Mouse (Mus musculus): Measurements from ENCODE around the gene Srrm1.

The Srrm1 gene

DNA sequence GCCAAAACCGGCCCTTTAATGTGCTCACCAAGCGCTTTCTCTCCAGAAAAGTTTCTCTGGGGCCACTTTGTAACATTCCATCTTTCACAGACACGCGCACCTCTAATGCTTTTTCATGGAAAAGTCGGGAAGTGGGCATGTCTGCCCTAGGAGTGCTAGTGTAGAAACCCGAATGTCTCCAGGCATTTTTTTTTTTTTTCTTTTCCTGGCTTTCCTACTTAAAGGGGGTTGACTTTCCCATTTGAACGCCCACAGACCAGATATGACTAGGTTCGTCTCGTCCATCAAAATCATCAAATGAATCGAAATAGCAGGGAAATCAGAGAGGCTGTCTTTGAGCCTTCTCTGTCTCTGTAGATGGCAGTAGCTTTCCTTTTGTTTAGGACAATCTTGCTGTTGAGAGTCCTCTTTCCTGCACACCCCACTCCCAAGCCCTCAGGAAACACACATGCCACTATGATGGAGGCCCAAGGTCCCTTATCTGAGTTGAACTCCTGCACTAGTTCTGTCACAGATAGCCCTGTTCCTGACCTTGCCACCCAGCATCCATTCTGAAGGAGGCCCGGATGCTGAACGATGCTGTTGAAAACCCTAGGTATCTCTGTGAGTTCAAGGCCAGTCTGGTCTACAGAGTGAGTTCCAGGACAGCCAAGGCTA, 801 bp upstream of the Srrm1 start:
- no peak for DNase-seq (ENCODE audit: low spot score in 2 of 2)

DNA sequence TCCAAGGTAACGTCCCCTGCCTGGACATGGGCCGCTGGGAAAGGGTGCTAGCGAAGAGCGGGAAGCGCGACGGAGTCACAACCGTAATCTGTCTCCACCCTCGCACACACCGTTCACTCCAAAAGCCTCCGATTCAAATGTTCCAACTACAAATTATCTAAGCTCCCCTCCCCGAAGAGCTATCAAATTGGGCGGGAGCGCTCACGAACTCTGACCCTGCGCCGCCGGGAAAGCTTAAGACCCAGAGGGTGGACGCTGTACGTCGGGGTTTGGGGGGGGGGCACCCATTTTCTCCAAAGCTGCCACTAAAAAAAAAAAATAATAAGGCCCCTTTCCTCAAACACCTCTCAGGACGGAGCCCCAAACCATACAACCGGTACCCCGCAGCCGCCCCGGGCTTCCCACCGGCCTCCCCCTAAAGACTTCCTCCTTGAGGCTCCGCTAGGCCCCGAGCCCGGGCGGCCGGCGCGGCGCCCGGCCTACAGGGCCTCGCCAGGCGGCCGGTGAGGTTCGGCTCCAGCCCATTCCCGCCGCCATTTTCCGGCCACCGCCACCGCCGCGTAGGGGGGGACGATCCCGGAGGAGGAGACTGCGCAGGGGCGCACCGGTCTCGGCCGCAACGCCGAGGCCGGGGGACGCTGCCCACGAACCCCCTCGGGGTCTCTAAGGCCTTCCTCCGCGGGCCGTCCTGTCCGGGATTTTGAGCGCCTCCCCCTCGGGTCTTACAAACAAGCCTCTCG, 625 bp downstream of the Srrm1 start:
- no peak for DNase-seq (ENCODE audit: low spot score in 2 of 2)

DNA sequence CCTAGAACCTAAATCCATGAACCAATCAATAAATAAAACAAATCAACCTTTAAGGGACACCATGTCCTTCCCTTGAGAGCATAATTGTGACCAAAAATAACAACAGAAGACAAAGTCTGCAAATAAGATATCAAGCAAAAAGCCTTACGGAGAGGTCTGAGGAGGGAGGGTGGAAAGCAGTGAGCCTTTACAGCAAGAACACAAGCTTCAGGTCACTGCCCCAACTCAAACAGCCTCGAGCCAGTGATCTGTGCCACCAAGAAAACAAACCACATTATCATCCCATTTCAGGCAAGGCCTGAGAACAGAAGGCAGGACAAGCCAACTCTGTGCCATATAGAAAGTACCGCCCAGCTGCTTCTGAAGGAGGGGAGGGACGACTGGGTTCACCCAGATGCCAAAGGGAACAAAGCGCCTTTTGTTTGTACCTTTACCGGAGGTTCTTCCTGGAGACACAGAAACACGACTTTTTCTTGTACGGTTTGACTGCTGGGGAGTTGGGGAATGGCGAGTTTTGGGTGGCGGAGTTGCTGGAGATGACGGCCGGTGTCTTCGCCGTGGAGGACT, 15.7 kb downstream of the Srrm1 start:
- no peak for DNase-seq (ENCODE audit: low spot score in 2 of 2)

DNA sequence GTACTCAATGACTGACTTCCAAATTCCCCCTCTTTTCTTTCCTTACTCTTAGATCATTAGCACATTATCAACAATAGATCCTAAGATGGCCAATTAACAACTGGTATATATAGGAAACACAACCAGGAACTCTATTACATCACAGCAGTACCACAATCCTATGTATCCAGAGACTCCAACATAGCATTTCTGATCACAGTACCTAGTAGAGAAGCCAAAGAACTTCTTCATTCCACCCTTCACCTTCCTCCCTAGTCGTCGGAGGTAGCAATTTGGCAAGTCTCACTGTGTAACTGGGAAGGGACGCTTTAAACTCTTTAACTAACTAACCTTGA, 17.1 kb downstream of the Srrm1 start:
- no peak for DNase-seq (ENCODE audit: low spot score in 2 of 2)

DNA sequence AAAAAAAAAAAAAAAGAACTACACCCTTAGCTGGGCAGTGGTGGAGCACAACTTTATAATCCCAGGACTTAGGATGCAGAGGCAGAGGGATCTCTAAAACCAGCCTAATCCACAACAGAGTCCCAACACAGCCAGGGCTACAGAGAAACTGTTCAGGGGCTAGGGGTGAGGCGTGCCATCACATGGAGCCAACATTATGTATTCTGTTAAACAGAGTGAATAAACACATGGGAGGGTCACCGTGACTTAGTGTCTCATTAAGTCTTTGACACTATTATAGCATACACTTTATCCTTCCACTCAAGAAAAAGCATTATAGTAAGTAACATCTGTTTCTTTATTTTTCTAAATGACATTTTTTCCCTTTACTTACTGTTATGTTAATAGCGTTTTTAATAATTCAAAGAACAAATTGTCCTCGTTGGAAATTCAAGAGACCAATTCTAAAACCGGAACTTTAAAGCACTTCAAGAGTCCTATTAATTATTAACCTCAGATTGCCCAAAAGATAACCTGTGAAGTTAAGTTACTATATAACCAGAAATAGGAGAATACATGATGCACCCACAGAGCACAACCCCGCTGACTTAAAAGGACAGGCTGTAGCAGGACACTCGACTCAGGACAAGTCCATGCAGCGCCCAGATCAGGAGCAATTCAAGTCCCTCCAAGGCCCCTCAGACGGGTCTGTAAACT, 17.6 kb downstream of the Srrm1 start:
- DNase-seq (ENCODE audit: low spot score in 2 of 2) = no peak

DNA sequence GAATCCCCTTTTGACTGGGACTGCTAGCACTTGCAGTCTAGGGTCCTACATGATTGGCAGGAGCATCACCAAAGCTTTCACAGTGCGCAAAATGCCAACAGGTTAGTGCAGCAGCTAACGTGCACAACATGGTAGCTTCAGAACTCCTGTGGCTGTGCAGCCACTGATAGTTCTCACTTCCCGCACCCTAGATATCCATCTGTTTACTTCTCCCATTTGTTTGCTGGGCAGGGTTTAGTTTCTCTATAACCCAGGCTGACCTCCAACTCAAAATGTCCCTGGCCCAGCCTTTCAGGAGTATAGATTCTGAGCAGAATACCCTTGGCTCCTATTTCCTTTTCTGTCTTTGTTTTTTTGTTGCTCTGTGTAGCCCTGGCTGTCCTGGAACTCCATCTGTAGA, 26.7 kb downstream of the Srrm1 start:
- no peak for DNase-seq (ENCODE audit: low spot score in 2 of 2)

DNA sequence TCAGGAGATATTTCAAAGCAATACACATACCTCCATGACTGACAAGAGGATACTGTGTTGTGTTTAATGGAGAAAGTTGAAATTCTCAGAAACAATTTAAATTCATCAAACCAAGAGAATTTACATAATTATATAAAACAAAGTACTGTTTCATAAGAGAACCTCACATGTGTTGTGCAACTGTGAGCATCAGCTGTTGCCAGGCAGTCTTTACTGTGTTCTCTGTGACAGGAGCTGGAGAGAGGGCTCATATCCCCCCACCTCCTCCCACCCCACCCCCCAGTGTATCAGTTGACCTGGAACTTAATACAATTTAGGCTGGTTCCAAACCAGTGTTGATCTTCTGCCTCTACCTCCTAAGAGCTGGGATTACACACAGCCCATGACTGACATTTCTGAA, 27.1 kb downstream of the Srrm1 start:
- DNase-seq (ENCODE audit: low spot score in 2 of 2) = no peak

DNA sequence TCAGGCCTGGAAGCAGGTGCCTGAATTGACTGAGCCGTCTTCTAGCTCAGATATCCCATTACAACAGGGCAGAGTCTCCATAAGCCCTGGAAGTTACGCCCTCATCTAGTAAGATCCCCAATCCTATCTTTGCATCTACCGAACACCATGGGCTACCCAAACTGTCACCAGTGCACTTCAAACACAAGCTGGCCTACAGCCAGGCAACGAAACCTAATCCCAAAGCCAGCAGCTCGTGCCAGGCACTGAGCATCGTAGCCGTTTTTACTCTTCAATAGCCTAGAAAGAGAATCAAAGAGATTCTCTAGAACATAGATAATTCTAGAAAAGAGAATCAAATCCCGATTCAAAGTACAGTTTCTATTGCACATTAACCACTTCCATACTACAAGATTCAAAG, 30.1 kb downstream of the Srrm1 start:
- DNase-seq (ENCODE audit: low spot score in 2 of 2) = no peak

DNA sequence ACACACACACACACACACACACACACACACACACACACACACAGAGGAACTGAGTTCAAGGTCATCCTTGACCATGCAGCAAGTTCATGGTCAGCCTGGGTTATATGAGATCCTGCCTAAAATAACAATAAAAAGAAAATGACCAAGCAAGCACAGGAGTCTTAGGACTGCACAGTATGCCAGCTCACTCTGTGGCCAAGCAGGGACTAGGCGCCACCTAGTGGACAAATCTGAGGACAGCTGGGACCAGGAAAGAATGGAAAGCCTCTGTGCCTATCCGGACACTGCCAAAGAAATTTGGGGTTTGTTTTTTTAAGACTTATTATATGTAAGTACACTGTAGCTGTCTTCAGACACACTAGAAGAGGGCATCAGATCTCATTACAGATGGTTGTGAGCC, 35.2 kb downstream of the Srrm1 start:
- DNase-seq (ENCODE audit: low spot score in 2 of 2) = peak; percentile 53 to 73

DNA sequence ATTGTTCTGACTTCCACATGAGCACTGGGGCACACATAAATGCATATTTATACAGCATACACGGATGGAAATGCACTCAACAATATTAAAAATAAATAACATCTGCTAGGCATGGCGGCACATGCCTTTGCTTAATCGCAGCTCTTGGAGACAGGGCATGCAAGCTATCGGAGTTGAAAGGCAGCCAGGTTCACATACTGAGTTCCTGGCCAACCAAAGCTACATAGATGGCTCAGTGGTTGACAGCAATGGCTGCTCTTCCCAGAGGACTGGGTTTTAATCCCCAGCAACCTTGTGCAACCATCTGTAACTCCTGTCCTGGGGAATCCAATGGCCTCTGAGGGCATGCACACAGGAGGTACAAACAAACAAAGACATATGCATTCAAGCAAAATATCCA, 35.6 kb downstream of the Srrm1 start:
- no peak for DNase-seq (ENCODE audit: low spot score in 2 of 2)

DNA sequence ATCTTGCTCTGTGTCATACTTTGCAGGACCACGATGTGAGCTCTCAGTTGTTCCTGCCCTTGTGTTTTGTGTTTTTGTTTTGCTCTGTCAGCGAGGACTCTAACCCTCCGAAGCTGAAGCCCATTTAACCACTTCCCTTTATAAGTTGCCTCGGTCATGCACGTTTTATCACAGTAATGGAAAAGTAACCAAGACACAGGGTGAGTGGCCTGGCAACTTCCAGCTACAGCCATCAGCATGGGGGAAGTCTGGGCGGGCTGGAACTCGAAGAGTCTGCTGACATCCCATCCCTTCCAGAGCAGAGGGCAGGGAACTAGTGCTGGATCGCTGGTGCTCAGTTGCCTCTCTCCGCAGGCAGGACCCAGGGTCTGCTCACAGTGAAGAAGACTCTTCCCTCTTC, 37.8 kb downstream of the Srrm1 start:
- no peak for DNase-seq (ENCODE audit: low spot score in 2 of 2)

DNA sequence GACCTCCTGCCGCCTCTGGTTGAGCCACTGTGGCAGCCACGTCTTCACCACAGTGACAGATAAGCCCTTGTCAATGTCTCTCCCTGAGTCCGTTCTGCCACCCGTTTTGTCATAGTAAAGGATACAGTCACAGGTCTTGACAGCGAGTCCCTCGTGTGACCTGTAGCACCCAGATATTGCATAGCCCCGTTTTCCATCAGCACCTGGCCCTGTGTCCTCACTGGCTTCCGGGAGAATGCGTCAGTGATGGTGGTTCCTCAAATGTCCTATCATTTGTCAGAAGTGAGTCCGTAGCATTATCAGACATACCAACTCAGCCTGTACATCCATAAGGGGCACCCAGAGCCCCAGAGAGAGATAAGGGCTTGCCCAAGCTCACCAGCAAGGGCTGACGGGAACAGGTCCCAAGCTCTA, 38.7 kb downstream of the Srrm1 start:
- DNase-seq (ENCODE audit: low spot score in 2 of 2) = no peak

DNA sequence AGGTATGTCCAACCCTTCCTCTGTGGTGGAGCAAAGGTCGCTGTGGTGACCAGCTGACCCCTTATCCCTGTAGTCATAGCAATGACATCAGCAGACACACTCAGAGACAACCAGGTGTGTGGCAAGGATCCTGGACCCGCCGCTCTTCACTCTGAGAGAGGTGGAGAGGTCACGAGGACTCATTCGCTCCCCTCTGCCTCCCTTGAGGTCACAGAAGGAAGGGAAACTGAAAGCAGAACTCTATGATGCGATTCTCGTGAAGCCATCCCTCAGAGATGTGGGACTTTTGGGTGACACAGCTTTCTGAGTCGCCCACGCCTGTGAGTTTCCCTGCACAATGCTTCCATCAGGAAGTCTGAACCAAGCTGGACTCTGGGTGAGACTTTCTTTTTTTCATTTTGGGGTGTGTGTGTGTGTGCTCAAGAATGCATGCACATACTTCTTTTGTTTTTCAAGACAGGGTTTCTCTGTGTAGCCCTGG, 39.3 kb downstream of the Srrm1 start:
- no peak for DNase-seq (ENCODE audit: low spot score in 2 of 2)

DNA sequence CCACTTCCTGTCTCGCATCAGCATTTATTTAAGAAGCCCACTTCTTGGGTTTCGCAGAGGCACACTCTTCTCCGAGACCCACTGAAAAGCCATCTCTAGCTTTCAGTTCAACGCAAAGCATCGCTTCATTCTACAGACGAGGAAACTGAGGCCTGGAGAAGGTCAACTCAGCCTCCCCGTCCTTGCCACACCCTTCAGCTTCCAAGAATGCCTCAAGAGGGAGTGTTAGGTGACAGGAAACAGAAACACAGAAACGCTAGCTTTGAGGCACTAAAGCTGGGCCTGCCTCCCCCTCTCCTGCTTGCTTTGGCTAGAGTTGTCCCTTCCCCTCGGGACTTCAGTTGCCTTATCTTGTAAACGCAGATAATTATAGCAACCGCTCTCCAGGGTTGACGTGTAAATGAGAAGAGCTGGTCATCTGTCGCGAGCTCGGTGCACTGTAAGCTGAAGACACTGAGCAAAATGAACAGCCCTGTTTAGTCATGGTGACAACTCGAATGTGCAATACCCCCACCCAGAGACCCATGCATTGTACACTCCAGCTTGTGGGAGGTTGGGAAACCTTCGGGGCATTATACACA, 39.9 kb downstream of the Srrm1 start:
- no peak for DNase-seq (ENCODE audit: low spot score in 2 of 2)

DNA sequence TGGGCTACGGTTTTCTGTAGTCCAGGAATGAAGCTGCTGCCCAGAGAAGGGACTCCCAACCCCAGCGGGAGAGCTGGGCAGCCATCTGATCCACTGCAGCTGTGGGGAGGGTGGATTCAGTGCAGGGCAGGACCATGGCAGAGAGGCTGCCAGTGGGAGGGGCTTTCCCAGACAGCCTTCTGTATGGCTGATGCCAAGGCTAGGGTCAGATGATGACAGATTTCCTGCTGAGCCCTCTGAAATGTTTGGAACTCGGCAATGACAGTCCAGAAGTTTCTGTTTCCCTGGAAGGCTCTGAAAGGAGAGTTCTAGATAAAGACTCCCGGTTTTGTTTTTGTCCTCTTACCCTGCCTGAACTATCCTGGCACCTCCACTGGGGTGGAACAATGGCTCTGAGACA, 40.4 kb downstream of the Srrm1 start:
- peak in 1 of 2 experiments; percentile 45 for DNase-seq (ENCODE audit: low spot score in 2 of 2)

DNA sequence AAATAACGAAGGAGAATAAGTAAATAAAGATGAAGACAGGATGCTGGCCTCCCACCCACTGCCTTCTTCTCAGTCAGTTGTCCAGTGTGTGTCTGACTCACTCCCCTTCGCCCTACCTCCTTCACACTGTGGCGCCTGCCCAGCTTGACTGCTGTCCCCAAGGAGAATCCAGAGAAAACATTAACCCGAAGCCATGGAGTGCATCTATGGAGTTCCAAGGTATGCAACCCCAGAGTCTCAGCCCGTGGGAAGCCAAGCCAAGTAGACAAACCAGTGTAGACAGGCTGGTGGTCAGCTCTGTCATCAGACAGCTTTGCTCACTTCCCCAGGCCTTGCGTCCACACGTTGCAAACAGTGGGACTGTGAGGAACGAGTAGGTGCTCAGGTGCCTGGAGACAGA, 42.8 kb downstream of the Srrm1 start:
- DNase-seq (ENCODE audit: low spot score in 2 of 2) = no peak

DNA sequence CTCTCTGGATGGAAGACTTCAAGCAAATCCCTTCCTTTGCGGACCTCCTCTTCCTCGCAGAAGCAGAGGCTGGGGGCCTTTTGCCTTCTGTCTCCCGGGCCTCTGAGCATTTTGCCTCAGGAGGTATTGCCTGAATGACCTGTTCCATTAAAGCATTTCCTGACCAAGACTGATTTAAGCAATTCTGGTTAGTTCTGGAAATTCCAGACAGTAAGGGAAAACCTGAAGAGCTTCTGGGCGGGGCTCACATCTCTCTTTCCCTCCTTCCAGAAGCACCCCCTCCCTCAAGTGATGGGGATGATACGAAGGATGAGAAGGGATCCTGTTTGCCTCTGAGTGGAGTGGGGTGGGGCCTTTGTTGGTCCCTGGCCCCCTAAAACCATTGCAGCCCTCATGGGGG, 43.4 kb downstream of the Srrm1 start:
- DNase-seq (ENCODE audit: low spot score in 2 of 2) = no peak

DNA sequence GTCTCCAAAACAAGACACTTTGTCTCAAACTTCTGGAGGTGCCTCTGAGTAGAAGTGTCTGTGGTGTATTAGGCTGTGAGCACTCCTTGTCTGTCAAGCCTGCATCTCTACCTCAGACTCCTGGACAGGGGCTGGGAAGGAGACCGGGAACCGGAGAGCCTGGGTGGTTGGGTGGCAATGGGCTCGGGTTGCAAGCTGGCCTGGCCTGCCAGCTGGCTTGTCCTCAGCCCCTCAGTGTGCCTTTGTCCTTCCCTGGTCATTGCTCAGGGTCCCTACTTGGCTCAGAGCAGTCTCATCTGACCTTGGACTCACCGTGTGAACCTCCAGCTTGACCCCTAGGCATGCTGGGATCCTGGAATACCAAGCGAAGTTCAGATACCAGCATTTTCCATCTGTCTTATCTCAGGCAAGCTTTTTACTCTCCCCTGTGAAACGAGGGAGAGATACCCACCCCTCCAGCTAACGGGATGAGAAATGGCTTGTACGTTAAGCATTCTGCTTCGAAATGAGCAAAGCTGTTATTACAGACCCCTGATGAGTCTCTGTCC, 43.9 kb downstream of the Srrm1 start:
- DNase-seq (ENCODE audit: low spot score in 2 of 2) = no peak

DNA sequence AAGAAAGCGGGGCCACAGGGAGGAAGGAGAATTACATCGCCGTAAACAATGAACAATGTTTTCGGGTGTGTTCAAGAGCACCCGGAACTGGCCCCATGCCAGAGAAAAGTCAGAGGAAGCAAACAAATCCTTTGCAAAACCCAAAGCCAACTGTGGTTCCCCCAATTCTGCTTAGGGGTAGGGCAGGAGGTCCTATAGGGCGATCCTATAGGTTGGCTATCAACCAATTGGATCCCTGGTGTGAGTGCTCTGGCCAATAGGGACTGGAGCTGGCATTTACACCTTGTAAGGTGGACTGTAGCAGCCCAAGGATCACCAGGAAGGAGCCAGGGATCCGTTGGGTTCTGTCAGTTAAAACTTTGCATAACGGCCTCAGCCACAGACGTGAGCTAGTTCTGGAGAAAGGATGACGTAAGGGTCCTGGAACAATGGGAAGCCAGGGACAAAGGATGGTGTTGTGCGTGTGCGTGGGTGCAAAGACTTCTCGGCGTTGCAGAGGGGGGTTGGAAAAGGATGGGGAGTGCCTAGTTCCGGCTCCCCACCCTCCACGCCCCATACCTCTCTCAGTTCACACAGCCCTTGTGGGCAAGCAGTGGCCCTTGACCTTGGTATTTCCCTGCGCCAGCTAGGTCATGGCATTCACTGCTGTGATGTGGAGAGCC, 46.0 kb downstream of the Srrm1 start:
- no peak for DNase-seq (ENCODE audit: low spot score in 2 of 2)

DNA sequence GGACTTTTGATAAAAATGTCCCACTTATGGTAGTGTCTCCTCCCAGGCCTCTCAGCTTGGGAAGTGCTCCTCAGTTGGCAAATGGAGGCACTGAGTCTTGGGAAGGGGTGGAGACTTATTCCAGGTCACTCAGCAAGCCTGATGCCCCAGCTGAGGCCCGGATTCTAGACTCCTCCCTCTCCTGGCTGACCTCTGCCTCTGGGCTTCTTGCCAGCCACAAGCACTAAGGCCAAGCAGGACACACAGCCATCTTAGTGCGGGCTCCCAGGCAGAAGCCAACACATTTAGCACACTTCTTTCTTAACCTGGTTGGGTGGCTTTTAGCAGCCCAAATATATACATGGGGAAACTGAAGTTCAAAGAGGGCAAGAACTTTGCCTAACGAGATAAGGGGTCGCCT, 46.6 kb downstream of the Srrm1 start:
- DNase-seq (ENCODE audit: low spot score in 2 of 2) = no peak

DNA sequence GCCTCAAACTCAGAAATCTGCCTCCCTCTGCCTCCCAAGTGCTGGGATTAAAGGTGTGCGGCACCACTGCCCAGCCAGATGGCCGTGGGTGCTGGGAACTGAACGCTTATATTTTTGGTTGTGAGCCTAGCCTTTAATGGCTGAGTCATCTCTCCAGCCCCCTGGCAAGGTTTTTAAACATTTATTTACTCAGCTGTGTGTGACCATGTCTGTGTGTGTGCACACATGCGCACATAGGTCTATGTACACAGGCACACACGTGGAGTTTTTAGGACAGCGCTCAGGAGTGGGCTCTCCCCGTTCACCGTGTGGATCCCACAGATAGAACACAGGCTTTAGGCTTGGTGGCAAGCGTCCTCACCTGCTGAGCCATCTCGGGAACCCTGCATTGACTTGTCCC, 50.9 kb downstream of the Srrm1 start:
- no peak for DNase-seq (ENCODE audit: low spot score in 2 of 2)

DNA sequence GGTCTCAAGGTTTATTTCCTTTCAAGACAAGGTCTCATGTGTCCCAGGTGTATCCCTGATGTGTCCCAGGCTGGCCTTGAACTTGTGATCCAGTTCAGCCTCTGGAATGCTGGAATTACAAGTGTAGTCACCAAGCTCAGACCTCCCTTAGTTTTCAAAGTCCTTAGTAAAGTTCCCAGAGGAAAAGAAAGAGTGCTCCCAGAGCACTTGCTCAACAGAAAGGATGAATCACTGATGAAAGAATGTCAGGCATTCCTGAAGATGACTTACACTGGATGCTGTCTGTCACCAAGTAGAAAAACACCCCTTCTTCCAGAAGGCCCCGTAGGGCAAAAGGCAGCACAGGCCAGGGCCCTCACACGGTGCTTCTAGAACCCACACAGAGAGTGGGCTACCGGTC, 52.0 kb downstream of the Srrm1 start:
- no peak for DNase-seq (ENCODE audit: low spot score in 2 of 2)
